Mouse (Mus musculus) lung, postnatal 0 days (tissue): ENCODE data around the gene Atg10. TPM values are rescaled to one million over a fixed set of nuclear protein-coding genes. Genes with fewer than 3 reads are reported as not detected.
A peak's percentile ranks its signal among the peaks of the same experiment; 100 is the strongest.

ENCODE experiments used
- ATAC-seq: fragments of 200-750 bp; cut with Nextera tagmentation; 2 replicates; pipeline ENCODE4 v1.8.0; 2017; ENCODE audit warnings: moderate library complexity
- DNase-seq: peaks from one replicate; pipeline ENCODE4 v3.0.0-alpha.2; 2016; ENCODE audit warnings: low spot score
- H3K27ac ChIP-seq: fragments of 300-500 bp; sonication (generic); 2 replicates; pipeline ENCODE4 v1.5.1; 2014; ENCODE audit warnings: antibody characterized with exemption, mild to moderate bottlenecking, low read length, mixed read lengths
- H3K27me3 ChIP-seq: fragments of 300-500 bp; sonication (generic); replicated peaks from 2 replicates; pipeline ENCODE4 v1.6.1; 2014; ENCODE audit warnings: low read length, mixed read lengths; ENCODE audit not compliant: insufficient read depth
- H3K36me3 ChIP-seq: fragments of 300-500 bp; sonication (generic); 2 replicates; pipeline ENCODE4 v1.6.1; 2014; ENCODE audit warnings: low read length, mixed read lengths; ENCODE audit not compliant: insufficient read depth
- H3K4me1 ChIP-seq: fragments of 300-500 bp; sonication (generic); 2 replicates; pipeline ENCODE4 v1.6.1; 2014; ENCODE audit warnings: antibody characterized with exemption, low read depth, low read length, mixed read lengths; ENCODE audit not compliant: insufficient read depth
- H3K4me2 ChIP-seq: fragments of 300-500 bp; sonication (generic); replicated peaks from 2 replicates; pipeline ENCODE4 v1.6.1; 2014; ENCODE audit warnings: low read depth, mild to moderate bottlenecking, low read length, moderate library complexity, mixed read lengths
- H3K4me3 ChIP-seq: fragments of 300-500 bp; sonication (generic); 2 replicates; pipeline ENCODE4 v1.5.1; 2014; ENCODE audit warnings: low read depth, low read length
- H3K9ac ChIP-seq: fragments of 300-500 bp; sonication (generic); replicated peaks from 2 replicates; pipeline ENCODE4 v1.6.1; 2014; ENCODE audit warnings: low read depth, mild to moderate bottlenecking
- H3K9me3 ChIP-seq: fragments of 300-500 bp; sonication (generic); 2 replicates; pipeline ENCODE4 v1.6.1; 2016; ENCODE audit warnings: low read length, mixed read lengths
- CTCF ChIP-seq: IDR thresholded peaks from 2 replicates; pipeline ENCODE4 v1.5.1; 2016; ENCODE audit warnings: antibody characterized with exemption, mild to moderate bottlenecking
- EP300 ChIP-seq: IDR thresholded peaks from 2 replicates; pipeline ENCODE4 v1.6.1; 2016; ENCODE audit warnings: antibody characterized with exemption, mild to moderate bottlenecking, control low read depth
- WGBS: fragments of 180-500 bp; shearing (Covaris S2); extraction: QIAGEN DNeasy Blood & Tissue Kit; methylation state at CpG from one replicate; pipeline ENCODE4 v1.1.7; 2014; 5-methylcytosine and 5-hydroxymethylcytosine counted together
- polyA plus RNA-seq: library from polyadenylated mRNA; unstranded; fragments of >200 nt; fragmentation: Nextera tagmentation; extraction: Ambion mirVana; gene quantifications from 2 replicates; pipeline ENCODE4 v1.2.1, GENCODE M21; 2015

Atg10 gene
- polyA plus RNA-seq, 1 experiment from 2014 or later, result 14.7 TPM

DNA sequence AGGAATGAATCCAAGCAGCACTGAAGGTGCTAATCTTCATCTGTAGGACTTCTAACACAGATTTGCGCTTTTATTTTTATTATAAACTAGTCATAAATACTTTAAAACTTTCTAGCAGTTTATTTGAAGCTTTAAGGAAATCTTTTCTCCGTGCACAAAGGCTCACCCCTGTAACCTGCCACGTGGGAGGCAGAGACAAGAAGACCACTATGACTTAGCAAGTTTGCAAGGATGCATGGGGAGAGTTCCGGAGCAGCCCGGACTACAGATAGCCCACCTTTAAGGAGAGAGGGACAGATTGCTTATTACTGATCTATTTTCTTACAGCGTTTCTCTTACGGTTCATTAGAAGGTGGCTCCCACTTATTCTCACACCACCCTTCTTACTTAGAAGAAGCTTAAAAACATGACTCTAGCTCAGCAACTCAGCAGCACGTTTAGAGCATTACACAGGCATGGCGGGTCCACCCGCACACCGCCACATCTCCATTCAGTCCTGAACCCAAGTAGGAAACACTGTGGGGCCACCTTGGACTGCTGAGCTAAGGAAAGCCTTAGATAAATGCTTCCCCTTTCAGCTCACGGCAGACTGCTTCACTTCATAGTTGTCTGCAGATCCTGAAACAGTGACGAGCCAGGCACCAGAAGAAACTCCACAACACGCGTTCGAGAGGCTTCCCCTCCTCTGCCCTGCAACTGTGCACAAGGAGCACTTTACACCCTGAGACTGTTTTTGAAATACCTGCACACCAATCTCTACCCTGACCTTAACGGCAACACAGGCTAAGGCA lies 54.0 kb downstream of the Atg10 start:
- TF ChIP-seq CTCF (no peak), EP300 (no peak)
- Histone ChIP-seq H3K27ac (peak overlapping the region; percentile 76), H3K9me3 (no peaks in the 10 kb centered on the region), H3K9ac (no peak overlapping the region), H3K4me2 (no peak overlapping the region), H3K4me1 (peaks cover 10% of the 10 kb centered on the region), H3K36me3 (no peaks in the 10 kb centered on the region), H3K4me3 (no peak overlapping the region), H3K27me3 (no peaks in the 10 kb centered on the region)
- ATAC-seq (no peak), DNase-seq (no peak)
- 71% methylated on average over 17 of the region's 17 CpGs for WGBS

DNA sequence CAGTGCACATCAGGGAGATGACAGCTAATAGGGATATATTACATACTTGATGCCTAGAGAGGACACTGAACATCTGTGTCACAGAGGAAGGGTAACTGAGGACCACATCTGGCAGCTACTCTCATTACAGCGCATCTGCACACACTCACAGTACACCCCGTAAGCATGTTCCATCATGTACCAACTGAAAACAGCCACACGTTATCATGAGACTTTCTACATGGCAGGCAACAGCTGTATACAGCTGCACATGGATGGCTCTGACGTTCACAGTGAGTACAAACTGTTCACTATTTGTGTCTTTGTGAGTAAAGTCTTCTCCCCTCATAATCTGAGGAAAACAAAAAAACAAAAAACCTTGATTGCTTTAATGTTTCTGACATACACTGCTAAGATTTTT lies 55.3 kb downstream of the Atg10 start:
- Histone ChIP-seq H3K9me3 (no peaks in the 10 kb centered on the region), H3K27me3 (no peaks in the 10 kb centered on the region), H3K9ac (no peak overlapping the region), H3K36me3 (no peaks in the 10 kb centered on the region), H3K27ac (0 out of 2 replicates have a peak overlapping the region, but pooled peaks have one; percentile 76), H3K4me1 (peaks cover 16% of the 10 kb centered on the region), H3K4me2 (no peak overlapping the region), H3K4me3 (no peak overlapping the region)
- ATAC-seq (peak; percentile 81), DNase-seq (peak; percentile 89)
- WGBS, result 53% methylated on average over 4 of the region's 4 CpGs
- TF ChIP-seq CTCF, result no peak
- peak; percentile 98 for TF ChIP-seq EP300

DNA sequence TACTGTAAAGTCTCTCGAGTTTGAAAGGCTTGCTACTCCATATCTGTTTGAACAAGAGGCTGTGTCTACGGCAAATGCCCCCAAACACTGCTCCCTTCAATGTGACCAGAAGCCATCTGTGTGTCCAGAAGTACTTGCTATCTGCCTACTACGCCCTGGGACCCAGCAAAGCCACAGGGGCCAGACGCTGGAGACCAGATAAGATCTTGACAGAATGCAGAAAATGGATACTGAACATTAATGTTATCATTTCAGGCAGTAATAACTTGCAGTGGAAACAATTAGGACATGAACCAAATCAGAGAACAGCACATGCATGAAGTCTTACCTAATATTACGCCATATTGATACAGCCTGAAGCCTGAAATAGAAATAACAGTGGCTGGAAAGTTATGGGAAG lies 56.2 kb downstream of the Atg10 start:
- H3K9ac ChIP-seq, result no peak overlapping the region
- 74% methylated on average over 5 of the region's 5 CpGs for WGBS
- no peaks in the 10 kb centered on the region for H3K36me3 ChIP-seq
- H3K4me1 ChIP-seq, result peaks cover 16% of the 10 kb centered on the region
- ATAC-seq (no peak), DNase-seq (peak; percentile 23)
- H3K4me2 ChIP-seq, result no peak overlapping the region
- H3K27me3 ChIP-seq, result no peaks in the 10 kb centered on the region
- TF ChIP-seq EP300 (no peak), CTCF (no peak)
- H3K4me3 ChIP-seq, result no peak overlapping the region
- no peaks in the 10 kb centered on the region for H3K9me3 ChIP-seq
- H3K27ac ChIP-seq, result peak overlapping the region; percentile 38

- Histone ChIP-seq H3K4me1 (peaks cover 19% of the 10 kb centered on the region), H3K36me3 (no peaks in the 10 kb centered on the region), H3K27ac (peak overlapping the region; percentile 64; the same call in 1 of the 2 replicates), H3K27me3 (no peaks in the 10 kb centered on the region), H3K9me3 (no peaks in the 10 kb centered on the region), H3K4me3 (no peak overlapping the region), H3K9ac (no peak overlapping the region), H3K4me2 (no peak overlapping the region)
- DNase-seq (peak; percentile 67), ATAC-seq (no peak)
- 60% methylated on average over 7 of the region's 7 CpGs for WGBS
- TF ChIP-seq EP300 (no peak), CTCF (no peak)
These were observed 57.5 kb downstream of the Atg10 start for GRCm38 (mm10) chr13:91166286-91166685.

GRCm38 (mm10) chr13:91165200-91165599 lies 58.6 kb downstream of the Atg10 start:
- no peak overlapping the region for H3K4me2 ChIP-seq
- peak overlapping the region; percentile 70 for H3K27ac ChIP-seq
- ATAC-seq, result peak; percentile 88
- peak; percentile 95 for DNase-seq
- no peak overlapping the region for H3K4me3 ChIP-seq
- TF ChIP-seq CTCF, result no peak
- TF ChIP-seq EP300, result 0 out of 2 replicates have a peak, but pooled peaks have one; percentile 30
- H3K36me3 ChIP-seq, result no peaks in the 10 kb centered on the region
- H3K9ac ChIP-seq, result no peak overlapping the region
- H3K9me3 ChIP-seq, result no peaks in the 10 kb centered on the region
- H3K4me1 ChIP-seq, result peaks cover 19% of the 10 kb centered on the region
- WGBS, result 47% methylated on average over 6 of the region's 6 CpGs
- no peaks in the 10 kb centered on the region for H3K27me3 ChIP-seq

GRCm38 (mm10) chr13:91163292-91163691 lies 60.5 kb downstream of the Atg10 start:
- H3K4me1 ChIP-seq, result peaks cover 15% of the 10 kb centered on the region
- H3K9me3 ChIP-seq, result no peaks in the 10 kb centered on the region
- WGBS, result 70% methylated on average over 4 of the region's 4 CpGs
- no peak for ATAC-seq
- no peak overlapping the region for H3K27ac ChIP-seq
- no peaks in the 10 kb centered on the region for H3K27me3 ChIP-seq
- no peaks in the 10 kb centered on the region for H3K36me3 ChIP-seq
- TF ChIP-seq EP300 (no peak), CTCF (no peak)
- H3K9ac ChIP-seq, result no peak overlapping the region
- no peak overlapping the region for H3K4me2 ChIP-seq
- no peak overlapping the region for H3K4me3 ChIP-seq
- no peak for DNase-seq
